Mouse (Mus musculus): ENCODE measurements around the gene 2010111I01Rik. TPM values are rescaled to one million over a fixed set of nuclear protein-coding genes. Genes with fewer than 3 reads are reported as not detected.

Gene 2010111I01Rik
- total and polyA plus RNA-seq, 3 experiments, result 26.3 to 32.7 TPM; not detected in 1

DNA sequence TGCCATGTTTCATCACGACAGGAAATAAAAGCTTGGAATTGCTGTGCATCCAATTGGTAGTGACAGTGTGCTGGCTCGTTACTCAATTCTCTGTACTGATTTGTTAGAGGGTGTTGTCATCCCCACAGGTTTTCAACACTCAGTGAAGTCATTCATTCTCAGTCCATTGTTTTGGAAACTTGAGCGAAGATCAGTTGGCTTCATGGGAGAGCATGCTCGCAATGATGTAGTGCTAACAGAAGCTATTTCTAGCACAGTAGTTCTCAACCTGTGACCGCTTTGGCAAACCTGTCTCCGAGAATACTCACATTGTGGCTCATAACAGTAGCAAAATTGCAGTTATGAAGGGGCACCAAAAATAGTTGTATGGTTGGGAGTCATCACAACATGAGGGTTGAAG lies 8.7 kb upstream of the 2010111I01Rik start:
- no peaks in the 10 kb centered on the region for H3K79me2 ChIP-seq (ENCODE audit: control insufficient read depth, insufficient read depth, low read length, poor library complexity)
- DNase-seq (ENCODE audit: low read depth, low spot score), result no peak
- H3K36me3 ChIP-seq (ENCODE audit: control insufficient read depth in 1 of 2, insufficient read depth in 2 of 2, low read length in 2 of 2), result no peaks in the 10 kb centered on the region
- H3K4me3 ChIP-seq (ENCODE audit: control insufficient read depth in 1 of 2, insufficient read depth in 1 of 2, low read depth in 2 of 2, low read length in 2 of 2), result no peak overlapping the region
- no peaks in the 10 kb centered on the region for H3K4me1 ChIP-seq (ENCODE audit: control insufficient read depth in 1 of 2, insufficient read depth in 2 of 2, low read length in 2 of 2)
- H3K27me3 ChIP-seq (ENCODE audit: control insufficient read depth in 1 of 2, insufficient read depth in 2 of 2, low read length in 2 of 2), result peaks cover 0 to 1% of the 10 kb centered on the region in 2 experiments; a peak in 3 of 4 replicates
- H3K9ac ChIP-seq (ENCODE audit: control insufficient read depth, low read depth, low read length, poor library complexity, severe bottlenecking), result no peak overlapping the region
- TF ChIP-seq MYC (IDR thresholded peaks at IDR 0.05; ENCODE audit: low read depth, low read length), result no peak
- TF ChIP-seq ETS1 (IDR thresholded peaks at IDR 0.05; ENCODE audit: low read depth, low read length), result no peak
- TF ChIP-seq KAT2A (conservative IDR thresholded peaks at IDR 0.05; ENCODE audit: low read depth, low read length), result no peak
- no peak for TF ChIP-seq UBTF (IDR thresholded peaks at IDR 0.05; ENCODE audit: borderline replicate concordance, insufficient read depth, low read depth, low read length)
- TF ChIP-seq E2F4 (IDR thresholded peaks at IDR 0.05; ENCODE audit: borderline replicate concordance, low read depth, low read length), result no peak
- TF ChIP-seq POLR2AphosphoS5 (IDR thresholded peaks at IDR 0.05; ENCODE audit: borderline replicate concordance, low read depth, low read length), result no peak
- TF ChIP-seq MEF2A (IDR thresholded peaks at IDR 0.05; ENCODE audit: extremely low read depth, insufficient replicate concordance, low read depth, low read length, poor library complexity, severe bottlenecking), result no peak
- no peak for TF ChIP-seq GATA1 (IDR thresholded peaks at IDR 0.05; ENCODE audit: low read depth, low read length)
- TF ChIP-seq MXI1 (IDR thresholded peaks at IDR 0.05; ENCODE audit: low read depth, low read length), result no peak
- no peak for TF ChIP-seq MAZ (IDR thresholded peaks at IDR 0.05; ENCODE audit: low read depth, low read length)
- no peak for TF ChIP-seq BHLHE40 (IDR thresholded peaks at IDR 0.05; ENCODE audit: borderline replicate concordance, low read depth, low read length)
- TF ChIP-seq POLR2A (IDR thresholded peaks at IDR 0.05; ENCODE audit: control insufficient read depth in 1 of 2, insufficient read depth in 1 of 2, low read depth in 1 of 2, low read length in 2 of 2, poor library complexity in 1 of 2), result no peak
- no peak for TF ChIP-seq MAFK (IDR thresholded peaks at IDR 0.05; ENCODE audit: borderline replicate concordance, low read depth, low read length)
- TF ChIP-seq RCOR1 (IDR thresholded peaks at IDR 0.05; ENCODE audit: low read depth, low read length), result no peak
- TF ChIP-seq CHD1 (IDR thresholded peaks at IDR 0.05; ENCODE audit: low read depth, low read length), result no peak
- H3K9me3 ChIP-seq (replicated peaks; ENCODE audit: insufficient read depth, low read length), result no peaks in the 10 kb centered on the region
- no peak overlapping the region for H3K27ac ChIP-seq (ENCODE audit: control insufficient read depth, low read depth, low read length)

GRCm38 (mm10) chr13:62956776-62957175 lies 7.9 kb upstream of the 2010111I01Rik start:
- Histone ChIP-seq H3K79me2 (ENCODE audit: control insufficient read depth, insufficient read depth, low read length, poor library complexity) (no peaks in the 10 kb centered on the region), H3K36me3 (ENCODE audit: control insufficient read depth in 1 of 2, insufficient read depth in 2 of 2, low read length in 2 of 2) (no peaks in the 10 kb centered on the region), H3K27me3 (ENCODE audit: control insufficient read depth in 1 of 2, insufficient read depth in 2 of 2, low read length in 2 of 2) (peaks cover 0 to 1% of the 10 kb centered on the region in 2 experiments; a peak in 3 of 4 replicates), H3K27ac (ENCODE audit: control insufficient read depth, low read depth, low read length) (no peak overlapping the region), H3K9me3 (replicated peaks; ENCODE audit: insufficient read depth, low read length) (no peaks in the 10 kb centered on the region), H3K4me1 (ENCODE audit: control insufficient read depth in 1 of 2, insufficient read depth in 2 of 2, low read length in 2 of 2) (no peaks in the 10 kb centered on the region), H3K9ac (ENCODE audit: control insufficient read depth, low read depth, low read length, poor library complexity, severe bottlenecking) (no peak overlapping the region), H3K4me3 (ENCODE audit: control insufficient read depth in 1 of 2, insufficient read depth in 1 of 2, low read depth in 2 of 2, low read length in 2 of 2) (no peak overlapping the region)
- TF ChIP-seq USF2 (IDR thresholded peaks at IDR 0.05; ENCODE audit: borderline replicate concordance in 1 of 2, insufficient read depth in 1 of 2, low read depth in 1 of 2, low read length in 2 of 2) (no peak), CHD1 (IDR thresholded peaks at IDR 0.05; ENCODE audit: low read depth, low read length) (no peak), MYC (IDR thresholded peaks at IDR 0.05; ENCODE audit: low read depth, low read length) (no peak), MAX (IDR thresholded peaks at IDR 0.05; ENCODE audit: low read length) (no peak), CTCF (IDR thresholded peaks at IDR 0.05 in 2 of 3, conservative IDR thresholded peaks at IDR 0.05 in 1 of 3; ENCODE audit: control insufficient read depth in 1 of 3, insufficient read depth in 1 of 3, low read depth in 2 of 3, low read length in 3 of 3, poor library complexity in 1 of 3, severe bottlenecking in 1 of 3) (no peak), POLR2A (IDR thresholded peaks at IDR 0.05; ENCODE audit: control insufficient read depth in 1 of 2, insufficient read depth in 1 of 2, low read depth in 1 of 2, low read length in 2 of 2, poor library complexity in 1 of 2) (no peak), GABPA (IDR thresholded peaks at IDR 0.05; ENCODE audit: low read depth, low read length) (no peak), NELFE (IDR thresholded peaks at IDR 0.05; ENCODE audit: low read depth, low read length) (no peak), TBP (IDR thresholded peaks at IDR 0.05; ENCODE audit: low read depth, low read length) (no peak), MAFK (IDR thresholded peaks at IDR 0.05; ENCODE audit: borderline replicate concordance, low read depth, low read length) (no peak), RAD21 (IDR thresholded peaks at IDR 0.05; ENCODE audit: low read depth, low read length) (no peak), ZC3H11A (IDR thresholded peaks at IDR 0.05; ENCODE audit: low read depth, low read length) (no peak), POLR2AphosphoS5 (IDR thresholded peaks at IDR 0.05; ENCODE audit: borderline replicate concordance, low read depth, low read length) (no peak), ETS1 (IDR thresholded peaks at IDR 0.05; ENCODE audit: low read depth, low read length) (no peak), SIN3A (IDR thresholded peaks at IDR 0.05; ENCODE audit: low read length) (no peak)
- no peak for DNase-seq (ENCODE audit: low read depth, low spot score)

Data from MEL (cell line).